Mouse (Mus musculus) thymus, postnatal 25 days (tissue): ENCODE measurements around the gene Tagln.

Source experiments
- DNase-seq: peaks from one replicate; pipeline ENCODE4 v3.0.0; 2022

Tagln gene

GRCm38 (mm10) chr9:45905811-45906237, 30.0 kb downstream of the Tagln start:
- no peak for DNase-seq

- DNase-seq = no peak
Observed at GRCm38 (mm10) chr9:45905196-45905595, 30.7 kb downstream of the Tagln start.

GRCm38 (mm10) chr9:45893681-45894080, 42.2 kb downstream of the Tagln start:
- no peak for DNase-seq
